Mouse (Mus musculus): ENCODE measurements around the gene Pnrc1. TPM values are rescaled to one million over a fixed set of nuclear protein-coding genes. Genes with fewer than 3 reads are reported as not detected.
A peak's percentile ranks its signal among the peaks of the same experiment; 100 is the strongest.

The Pnrc1 gene
- polyA plus RNA-seq, 1 experiment from 2014 or later: 57.7 TPM

DNA sequence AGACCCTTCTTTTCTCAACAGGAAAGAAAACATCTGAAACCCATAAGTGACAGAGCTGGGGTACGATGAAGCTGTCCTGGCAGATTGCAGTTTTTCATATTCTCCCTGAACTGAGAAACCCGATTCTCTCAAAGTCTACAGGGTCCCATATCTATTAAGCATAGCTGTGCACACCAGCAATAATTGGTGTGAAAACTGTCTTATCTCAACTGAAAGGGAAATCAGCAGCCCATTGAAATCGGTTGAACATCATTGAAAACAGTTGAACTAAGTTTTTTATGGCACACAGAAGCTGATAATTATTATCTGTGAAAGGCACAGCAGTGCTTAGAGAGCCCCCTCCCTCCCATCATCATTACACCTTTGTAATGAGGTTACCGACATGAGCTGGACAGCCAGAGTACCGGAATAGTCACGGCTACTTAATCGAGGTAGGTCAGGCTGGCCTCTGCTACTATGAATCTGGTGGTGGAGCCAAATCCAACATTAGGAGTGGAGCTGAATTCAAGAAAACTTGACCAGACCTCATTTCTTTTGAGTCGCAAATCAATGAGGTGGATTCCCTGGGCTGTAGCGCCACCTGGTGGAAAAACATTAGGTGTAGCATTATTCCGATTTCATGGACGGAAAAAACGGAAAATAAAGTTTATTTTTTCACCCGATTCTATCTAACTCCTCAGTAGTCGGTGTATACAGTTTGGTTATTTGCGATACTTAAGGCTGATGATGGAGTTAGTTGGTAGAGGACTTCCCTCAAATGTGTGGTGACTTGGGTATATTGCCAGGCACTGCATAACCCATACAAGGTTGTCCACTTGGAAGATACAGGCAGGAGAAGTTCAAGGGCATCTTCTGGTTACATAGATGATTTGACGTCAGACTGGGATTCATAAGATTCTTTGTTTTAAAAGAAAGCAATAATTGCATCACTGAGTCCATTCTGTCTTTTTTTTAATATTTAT, 2.7 kb upstream of the Pnrc1 start:
- Histone ChIP-seq H3K9ac (no peak overlapping the region), H3K27ac (replicated peaks) (no peak overlapping the region), H3K27me3 (no peaks in the 10 kb centered on the region), H3K4me3 (no peak overlapping the region), H3K4me2 (peak overlapping the region; percentile 32; the same call in 1 of the 2 replicates), H3K4me1 (replicated peaks) (no peaks in the 10 kb centered on the region), H3K36me3 (no peaks in the 10 kb centered on the region), H3K9me3 (no peaks in the 10 kb centered on the region)
- ATAC-seq (ENCODE audit: low FRiP score, low read depth): no peak; the same call in 1 of the 2 replicates
- WGBS: 27% methylated on average over 16 of the region's 16 CpGs

DNA sequence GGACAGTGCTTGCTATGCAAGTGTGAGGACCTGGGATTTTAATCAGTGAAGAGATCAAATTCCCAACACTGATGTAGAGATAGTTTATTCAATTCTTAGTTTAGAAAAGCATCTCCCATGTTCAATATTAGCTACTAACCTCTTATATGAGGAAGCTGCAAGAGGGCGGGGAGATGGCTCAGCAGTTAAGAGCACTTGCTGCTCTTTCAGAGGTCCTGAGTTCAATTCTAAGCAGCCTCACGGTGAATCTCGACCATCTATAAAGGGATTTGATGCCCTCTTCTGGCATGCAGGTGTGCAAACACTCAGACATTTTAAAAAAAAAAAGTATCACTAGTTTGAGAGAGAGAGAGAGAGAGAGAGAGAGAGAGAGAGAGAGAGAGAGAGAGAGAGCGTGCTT, 915 bp upstream of the Pnrc1 start:
- ATAC-seq (ENCODE audit: low FRiP score, low read depth): no peak
- no peak overlapping the region for H3K4me3 ChIP-seq
- H3K4me2 ChIP-seq: no peak overlapping the region
- no peaks in the 10 kb centered on the region for H3K36me3 ChIP-seq
- 59% methylated on average over 4 of the region's 4 CpGs for whole genome bisulfite sequencing
- no peaks in the 10 kb centered on the region for H3K4me1 ChIP-seq (replicated peaks)
- H3K9me3 ChIP-seq: no peaks in the 10 kb centered on the region
- no peaks in the 10 kb centered on the region for H3K27me3 ChIP-seq
- H3K27ac ChIP-seq (replicated peaks): no peak overlapping the region
- no peak overlapping the region for H3K9ac ChIP-seq

DNA sequence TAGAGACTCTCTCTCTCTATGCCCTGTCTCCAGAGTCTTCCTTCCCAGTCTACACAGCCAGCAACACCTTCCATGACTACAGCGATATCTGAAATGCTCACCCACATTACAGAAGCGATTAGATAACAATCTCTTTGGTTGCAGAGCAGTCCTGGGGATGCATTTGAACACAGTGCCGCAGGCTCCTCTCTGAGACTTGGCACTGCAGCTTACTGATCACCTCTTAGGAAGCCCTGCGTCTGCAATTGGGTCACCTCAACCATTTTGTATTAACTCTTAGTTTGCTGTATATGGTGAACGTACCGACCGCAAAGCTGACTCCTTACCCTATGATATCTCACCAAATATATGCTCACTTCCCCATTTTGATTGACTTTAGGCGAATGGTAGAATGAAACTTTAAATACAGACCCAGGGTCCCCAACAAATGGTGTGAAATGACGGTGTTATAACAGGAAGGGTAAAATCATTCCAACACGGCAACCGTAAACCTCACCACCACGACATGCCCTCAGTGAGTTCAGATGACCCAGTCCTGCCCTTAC, 785 bp downstream of the Pnrc1 start:
- H3K27ac ChIP-seq (replicated peaks): no peak overlapping the region
- 90% methylated on average over 12 of the region's 12 CpGs for WGBS
- ATAC-seq (ENCODE audit: low FRiP score, low read depth): no peak
- H3K4me2 ChIP-seq: no peak overlapping the region; the same call in 1 of the 2 replicates
- H3K27me3 ChIP-seq: no peaks in the 10 kb centered on the region
- no peaks in the 10 kb centered on the region for H3K36me3 ChIP-seq
- no peaks in the 10 kb centered on the region for H3K9me3 ChIP-seq
- no peak overlapping the region for H3K9ac ChIP-seq
- H3K4me3 ChIP-seq: no peak overlapping the region
- no peaks in the 10 kb centered on the region for H3K4me1 ChIP-seq (replicated peaks)

DNA sequence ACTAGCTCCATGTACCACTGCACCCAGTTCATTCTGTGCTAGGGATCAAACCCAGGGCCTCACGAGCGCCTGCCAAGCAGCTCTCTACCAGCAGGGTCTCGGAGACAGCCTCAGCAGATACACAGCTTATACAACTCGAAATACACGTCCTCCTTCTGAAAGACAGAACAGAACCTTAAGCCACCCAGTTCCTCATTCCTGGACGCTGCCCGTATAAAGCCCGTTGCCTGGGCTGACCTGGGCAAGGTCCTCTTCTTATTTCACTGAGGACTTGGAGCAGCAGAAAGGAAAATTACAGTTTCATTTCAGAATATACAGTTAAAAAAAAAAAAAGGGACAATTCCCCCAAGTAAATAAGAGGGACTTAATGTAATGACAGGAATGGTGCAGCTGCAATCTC, 4.5 kb downstream of the Pnrc1 start:
- Histone ChIP-seq H3K4me1 (replicated peaks) (no peaks in the 10 kb centered on the region), H3K9me3 (no peaks in the 10 kb centered on the region), H3K27ac (replicated peaks) (no peak overlapping the region), H3K9ac (no peak overlapping the region), H3K36me3 (no peaks in the 10 kb centered on the region), H3K4me3 (no peak overlapping the region), H3K4me2 (no peak overlapping the region), H3K27me3 (no peaks in the 10 kb centered on the region)
- ATAC-seq (ENCODE audit: low FRiP score, low read depth): no peak
- WGBS: 87% methylated on average over 8 of the region's 8 CpGs

DNA sequence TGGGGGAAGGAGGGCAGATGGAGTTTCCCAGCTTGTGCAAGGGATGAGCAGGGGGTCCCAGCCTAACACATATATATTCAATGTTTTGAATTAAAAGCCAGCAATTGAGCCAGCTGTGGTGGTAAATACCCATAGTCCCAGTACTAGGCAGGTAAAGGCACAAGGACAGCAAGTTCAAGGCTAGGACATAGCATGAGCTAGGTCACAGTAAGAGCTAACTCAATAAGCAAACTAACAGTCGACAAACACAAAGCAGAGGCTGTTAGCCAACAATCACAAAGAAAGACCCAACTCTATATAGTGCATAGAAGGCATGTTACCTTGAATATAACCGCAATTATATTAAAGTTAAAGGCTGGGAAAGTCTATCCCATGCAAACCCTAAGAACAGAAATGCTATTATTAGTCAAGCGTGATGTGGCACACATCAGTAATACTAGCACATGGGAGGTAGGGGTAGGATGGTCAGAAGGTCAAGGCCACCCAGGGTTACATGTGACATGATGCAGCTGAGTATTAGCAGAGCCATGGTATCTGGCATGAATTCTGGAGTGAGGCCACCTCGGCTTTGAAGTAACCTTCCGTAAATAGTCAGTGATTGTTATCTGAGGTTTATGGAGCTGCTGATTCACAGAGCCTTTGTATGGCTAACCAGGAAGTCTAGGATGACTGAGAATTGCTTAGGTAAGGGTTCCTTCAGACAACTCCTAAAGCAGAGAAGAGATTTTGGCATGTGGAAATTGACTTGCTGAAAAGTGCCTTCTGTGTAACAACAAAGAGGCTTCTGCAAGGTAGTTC, 5.7 kb downstream of the Pnrc1 start:
- no peaks in the 10 kb centered on the region for H3K4me1 ChIP-seq (replicated peaks)
- no peaks in the 10 kb centered on the region for H3K36me3 ChIP-seq
- H3K4me2 ChIP-seq: no peak overlapping the region
- no peak overlapping the region for H3K4me3 ChIP-seq
- H3K27me3 ChIP-seq: no peaks in the 10 kb centered on the region
- no peak overlapping the region for H3K9ac ChIP-seq
- 84% methylated on average over 5 of the region's 5 CpGs for WGBS
- no peaks in the 10 kb centered on the region for H3K9me3 ChIP-seq
- ATAC-seq (ENCODE audit: low FRiP score, low read depth): no peak
- H3K27ac ChIP-seq (replicated peaks): no peak overlapping the region

DNA sequence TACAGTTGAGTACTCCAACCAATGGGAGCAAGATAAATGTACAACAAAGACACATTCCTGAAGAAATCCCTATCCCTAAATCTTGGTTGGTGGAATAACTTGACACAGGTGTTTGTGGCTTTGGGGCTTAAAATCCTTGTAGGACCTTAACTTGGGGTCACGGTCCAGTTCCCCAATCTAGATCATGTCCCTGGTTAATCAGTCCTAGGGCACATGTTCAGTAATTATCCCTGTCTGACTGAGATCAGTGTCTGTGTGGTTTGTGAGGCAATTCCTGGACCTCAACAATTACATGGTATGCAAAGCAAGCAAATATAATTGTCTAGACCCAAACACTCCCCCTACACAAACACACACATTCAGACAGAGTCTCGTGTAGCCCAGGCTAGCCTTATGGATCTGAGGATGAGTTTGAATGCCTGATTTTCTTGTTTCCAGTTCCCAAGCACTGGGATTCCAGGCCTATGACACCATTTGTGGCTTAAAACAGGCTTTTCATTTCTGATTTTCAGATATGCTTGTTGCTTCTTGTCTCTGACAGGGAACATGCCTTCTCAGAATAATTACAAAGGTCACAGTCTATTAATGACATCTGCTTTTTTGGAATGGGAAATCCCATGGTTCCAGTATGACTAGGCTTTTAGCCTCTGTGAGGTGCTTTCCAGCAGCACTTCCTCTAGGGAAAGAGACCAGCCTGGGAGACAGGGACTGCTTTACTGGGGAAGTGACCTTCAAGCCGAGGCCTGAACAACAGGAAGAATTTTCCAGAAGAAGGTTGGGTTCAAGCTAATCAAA, 7.9 kb downstream of the Pnrc1 start:
- H3K27ac ChIP-seq (replicated peaks): no peak overlapping the region
- H3K9ac ChIP-seq: no peak overlapping the region
- WGBS: 94% methylated on average over 3 of the region's 3 CpGs
- H3K4me1 ChIP-seq (replicated peaks): no peaks in the 10 kb centered on the region
- H3K27me3 ChIP-seq: no peaks in the 10 kb centered on the region
- H3K4me3 ChIP-seq: no peak overlapping the region
- H3K36me3 ChIP-seq: no peaks in the 10 kb centered on the region
- no peak for ATAC-seq (ENCODE audit: low FRiP score, low read depth)
- no peak overlapping the region for H3K4me2 ChIP-seq
- no peaks in the 10 kb centered on the region for H3K9me3 ChIP-seq

DNA sequence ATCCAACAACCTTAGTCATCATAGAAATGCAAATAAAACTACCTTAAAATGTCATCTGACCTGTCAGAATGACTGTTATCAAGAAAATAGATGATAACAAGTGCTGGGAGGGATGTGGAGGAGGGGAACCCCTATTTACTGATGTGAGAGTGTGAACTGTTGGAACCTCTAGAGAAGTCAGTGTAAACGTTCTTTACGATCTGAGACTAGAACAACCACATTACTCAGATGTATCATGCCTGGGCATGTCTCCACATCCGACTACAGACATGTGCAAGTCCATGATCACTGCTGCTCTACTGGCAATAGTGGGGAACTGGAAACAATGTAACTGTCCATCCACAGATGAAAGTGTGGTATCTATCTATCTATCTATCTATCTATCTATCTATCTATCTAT, 16.5 kb downstream of the Pnrc1 start:
- no peak overlapping the region for H3K4me3 ChIP-seq
- no peak overlapping the region for H3K27ac ChIP-seq (replicated peaks)
- ATAC-seq (ENCODE audit: low FRiP score, low read depth): no peak
- H3K4me2 ChIP-seq: no peak overlapping the region
- H3K4me1 ChIP-seq (replicated peaks): no peaks in the 10 kb centered on the region
- no peak overlapping the region for H3K9ac ChIP-seq
- H3K36me3 ChIP-seq: no peaks in the 10 kb centered on the region
- no peaks in the 10 kb centered on the region for H3K27me3 ChIP-seq
- 79% methylated on average over 3 of the region's 3 CpGs for WGBS
- H3K9me3 ChIP-seq: no peaks in the 10 kb centered on the region

DNA sequence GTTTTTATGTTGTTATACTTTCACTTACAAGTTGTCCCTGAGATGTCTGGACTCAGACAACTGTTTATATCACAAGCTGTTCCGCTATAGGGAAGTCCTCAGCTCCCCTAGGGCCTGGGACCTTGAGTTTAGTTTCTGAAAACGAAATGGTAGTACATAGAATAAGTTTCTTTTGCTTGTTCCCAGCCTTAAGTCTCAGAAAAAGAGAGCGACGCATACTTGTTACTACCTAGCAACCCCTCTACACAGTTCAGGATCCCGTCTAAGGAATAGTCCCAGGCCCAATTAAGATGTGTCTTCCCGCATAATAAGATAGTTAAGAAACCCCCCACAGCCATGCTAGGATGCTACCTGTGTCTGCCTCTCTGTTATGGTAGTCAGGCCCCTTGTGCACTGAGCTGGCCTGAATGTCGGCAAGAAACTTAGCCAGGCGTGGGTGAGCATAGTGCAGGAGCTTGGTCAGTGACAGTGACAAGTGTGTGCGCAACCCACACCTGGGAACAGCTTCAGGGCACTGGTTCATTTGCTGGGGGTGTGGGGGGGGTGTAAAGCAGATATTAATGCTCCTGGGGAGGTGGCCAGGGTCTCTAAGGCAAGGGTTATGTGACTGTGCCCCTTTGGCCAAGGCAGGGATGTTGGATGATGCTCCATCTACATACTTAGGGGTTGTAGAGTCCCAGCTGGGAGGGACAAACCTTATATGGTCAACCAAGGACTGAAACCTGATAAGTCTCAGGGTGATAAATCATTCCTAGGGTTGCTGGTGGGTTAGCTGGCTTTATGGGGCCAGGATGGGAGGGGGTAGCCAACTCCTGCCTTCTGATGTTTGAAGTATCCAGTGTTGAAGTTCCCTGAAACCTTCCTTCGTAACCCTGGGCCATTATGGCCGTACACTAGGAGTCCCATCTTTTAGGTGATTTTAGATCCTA, 19.3 kb downstream of the Pnrc1 start:
- no peaks in the 10 kb centered on the region for H3K9me3 ChIP-seq
- no peak overlapping the region for H3K4me3 ChIP-seq
- ATAC-seq (ENCODE audit: low FRiP score, low read depth): no peak
- WGBS: 78% methylated on average over 11 of the region's 11 CpGs
- H3K27me3 ChIP-seq: no peaks in the 10 kb centered on the region
- H3K36me3 ChIP-seq: no peaks in the 10 kb centered on the region
- H3K9ac ChIP-seq: no peak overlapping the region
- no peaks in the 10 kb centered on the region for H3K4me1 ChIP-seq (replicated peaks)
- no peak overlapping the region for H3K4me2 ChIP-seq
- no peak overlapping the region for H3K27ac ChIP-seq (replicated peaks)

DNA sequence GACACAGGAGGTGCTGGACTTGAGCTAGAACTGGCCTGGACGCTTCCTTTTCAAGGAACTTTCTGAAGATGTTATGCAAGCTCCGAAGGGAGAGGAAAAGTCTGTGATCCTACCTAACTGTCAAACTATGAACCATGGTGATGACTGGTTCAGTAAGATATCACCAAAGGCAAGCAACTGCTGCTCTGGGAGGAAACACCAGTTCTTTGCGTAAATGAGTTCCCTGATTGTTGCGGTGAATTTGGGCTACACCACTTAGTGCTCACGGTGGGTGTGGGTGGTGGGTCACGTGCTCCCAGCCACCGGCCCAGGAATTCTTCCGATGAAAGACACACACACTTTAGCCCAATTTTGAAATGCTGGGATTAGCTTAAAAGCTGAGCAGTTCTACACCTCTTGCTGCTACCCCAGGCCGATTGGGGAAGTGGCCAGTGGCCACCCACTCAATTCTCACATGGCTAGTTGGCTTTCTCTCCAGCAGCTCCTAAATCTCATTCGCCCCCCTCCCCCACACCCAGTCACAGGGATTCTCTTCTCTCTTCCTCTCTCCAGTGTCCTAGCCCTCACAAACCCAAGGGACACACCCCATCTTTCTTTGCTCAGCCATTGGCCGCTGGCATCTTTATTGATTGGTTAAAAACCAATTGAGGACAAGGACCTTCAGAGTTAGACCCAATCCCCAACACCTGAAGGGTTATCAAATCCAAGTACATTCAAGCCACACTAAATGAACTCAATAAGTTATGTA, 24.8 kb downstream of the Pnrc1 start:
- ATAC-seq (ENCODE audit: low FRiP score, low read depth): no peak
- H3K9me3 ChIP-seq: no peaks in the 10 kb centered on the region
- 89% methylated on average over 11 of the region's 11 CpGs for WGBS
- no peak overlapping the region for H3K9ac ChIP-seq
- no peak overlapping the region for H3K27ac ChIP-seq (replicated peaks)
- no peak overlapping the region for H3K4me2 ChIP-seq
- H3K27me3 ChIP-seq: no peaks in the 10 kb centered on the region
- H3K4me1 ChIP-seq (replicated peaks): 0 out of 2 replicates have a peak, but pooled peaks cover 3% of the 10 kb centered on the region
- H3K4me3 ChIP-seq: no peak overlapping the region
- no peaks in the 10 kb centered on the region for H3K36me3 ChIP-seq

DNA sequence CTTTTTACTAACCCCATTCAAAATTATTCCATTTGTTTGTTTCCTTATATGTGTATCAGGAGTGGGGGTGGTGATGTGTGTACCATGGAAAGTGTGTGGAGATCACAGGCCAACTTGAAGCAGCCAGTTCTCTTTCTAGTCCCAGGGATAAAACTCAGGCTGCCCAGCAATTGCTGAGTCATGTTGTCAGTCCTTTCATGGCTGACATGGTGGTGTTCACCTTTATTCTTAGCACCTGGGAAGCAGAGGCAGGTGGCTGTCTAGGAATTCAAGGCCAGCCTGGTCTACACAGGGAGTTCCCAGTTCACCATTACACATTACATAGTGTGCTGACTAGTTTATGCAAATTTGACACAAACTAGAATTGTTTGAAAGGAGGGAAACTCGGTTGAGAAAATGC, 27.1 kb downstream of the Pnrc1 start:
- no peak overlapping the region for H3K9ac ChIP-seq
- H3K36me3 ChIP-seq: no peaks in the 10 kb centered on the region
- no peak overlapping the region for H3K27ac ChIP-seq (replicated peaks)
- H3K9me3 ChIP-seq: no peaks in the 10 kb centered on the region
- no peaks in the 10 kb centered on the region for H3K27me3 ChIP-seq
- no peak overlapping the region for H3K4me3 ChIP-seq
- 0 out of 2 replicates have a peak, but pooled peaks cover 3% of the 10 kb centered on the region for H3K4me1 ChIP-seq (replicated peaks)
- WGBS: 86% methylated on average over 1 of the region's 1 CpGs
- H3K4me2 ChIP-seq: no peak overlapping the region
- ATAC-seq (ENCODE audit: low FRiP score, low read depth): no peak
